ENCODE assay signal across 20 mouse cellular contexts in genomic region chr6:82987411-82987971, GRCm38 (mm10). TPM values are rescaled to one million over a fixed set of nuclear protein-coding genes. Genes with fewer than 3 reads are reported as not detected.
DNase-seq lines count a peak whose midpoint lies in the region; ATAC-seq lines count a peak whose summit lies in the region.
"Had no signal": no experiment of that assay in that cellular context is flagged by ENCODE, and none has a peak within 500 bp of the region (broad histone marks: within the 10 kb centered on the region; RNA-seq: fewer than 3 reads in every experiment).

No protein-coding gene starts in this region.

- DNase-seq in kidney, postnatal 4 days, result no peak
- peak; percentile 76 for DNase-seq in embryo, embryonic 11 days
- DNase-seq in mesoderm, embryonic 11.5 days (ENCODE audit: low read depth, low spot score), result peak; percentile 82
- no peak for DNase-seq in heart, postnatal 4 days
- DNase-seq: adrenal gland, postnatal 25 days; cerebellum, postnatal 10 days; gastrocnemius, adult 2 months; kidney, adult 9 months; layer of hippocampus, adult 9-11 months; lung, adult 18-20 months; lung, postnatal 4 days; right cerebral cortex, adult 18-20 months had no signal

- no peak overlapping the region for H3K4me3 ChIP-seq in kidney, embryonic 15.5 days (replicated peaks)
- H3K4me3 ChIP-seq in embryonic facial prominence, embryonic 15.5 days (replicated peaks), result no peak overlapping the region
- H3K4me3 ChIP-seq: gastrocnemius, adult 2 months; hindbrain, embryonic 10.5 days; midbrain, embryonic 15.5 days; neural tube, embryonic 12.5 days had no signal

- no peaks in the 10 kb centered on the region for H3K27me3 ChIP-seq in kidney, embryonic 15.5 days
- H3K27me3 ChIP-seq in embryonic facial prominence, embryonic 15.5 days, result no peaks in the 10 kb centered on the region
- H3K27me3 ChIP-seq: midbrain, embryonic 15.5 days; neural tube, embryonic 12.5 days had no signal

- no peaks in the 10 kb centered on the region for H3K9me3 ChIP-seq in kidney, embryonic 15.5 days (replicated peaks)
- H3K9me3 ChIP-seq in embryonic facial prominence, embryonic 15.5 days (replicated peaks), result no peaks in the 10 kb centered on the region
- H3K9me3 ChIP-seq: hindbrain, embryonic 10.5 days; midbrain, embryonic 15.5 days; neural tube, embryonic 12.5 days had no signal

- no peaks in the 10 kb centered on the region for H3K36me3 ChIP-seq in kidney, embryonic 15.5 days
- no peaks in the 10 kb centered on the region for H3K36me3 ChIP-seq in embryonic facial prominence, embryonic 15.5 days
- H3K36me3 ChIP-seq: hindbrain, embryonic 10.5 days; midbrain, embryonic 15.5 days; neural tube, embryonic 12.5 days had no signal

- peak overlapping the region; percentile 62; the same call in 1 of the 2 replicates for H3K27ac ChIP-seq in kidney, embryonic 15.5 days
- peak overlapping the region; percentile 48; the same call in 1 of the 2 replicates for H3K27ac ChIP-seq in embryonic facial prominence, embryonic 15.5 days (replicated peaks)
- H3K27ac ChIP-seq: gastrocnemius, adult 2 months; hindbrain, embryonic 10.5 days; midbrain, embryonic 15.5 days; neural tube, embryonic 12.5 days had no signal

- H3K4me2 ChIP-seq in kidney, embryonic 15.5 days, result 0 out of 2 replicates have a peak overlapping the region, but pooled peaks have one; percentile 16
- H3K4me2 ChIP-seq in embryonic facial prominence, embryonic 15.5 days (replicated peaks), result no peak overlapping the region
- H3K4me2 ChIP-seq: heart, embryonic 11.5 days; midbrain, embryonic 15.5 days; neural tube, embryonic 12.5 days had no signal

- peak; percentile 70 for ATAC-seq in kidney, embryonic 15.5 days (replicated peaks; ENCODE audit: low FRiP score)
- peak; percentile 51; the same call in 1 of the 2 replicates for ATAC-seq in embryonic facial prominence, embryonic 15.5 days (ENCODE audit: insufficient number of reproducible peaks, low FRiP score, low TSS enrichment, low read depth)
- no peak for ATAC-seq in CD4-positive, CD25-positive, alpha-beta regulatory T cell, adult 4 months
- ATAC-seq: midbrain, embryonic 15.5 days had no signal

- peaks cover 8% of the 10 kb centered on the region; the same call in 1 of the 2 replicates for H3K4me1 ChIP-seq in kidney, embryonic 15.5 days
- H3K4me1 ChIP-seq in embryonic facial prominence, embryonic 15.5 days, result 0 out of 2 replicates have a peak, but pooled peaks cover 5% of the 10 kb centered on the region
- H3K4me1 ChIP-seq: hindbrain, embryonic 10.5 days; midbrain, embryonic 15.5 days; neural tube, embryonic 12.5 days had no signal

- no peak overlapping the region for H3K9ac ChIP-seq in kidney, embryonic 15.5 days
- no peak overlapping the region for H3K9ac ChIP-seq in embryonic facial prominence, embryonic 15.5 days
- H3K9ac ChIP-seq: midbrain, embryonic 15.5 days; neural tube, embryonic 12.5 days had no signal

- WGBS in kidney, embryonic 15.5 days, result 11% methylated on average over 9 of the region's 9 CpGs
- WGBS in embryonic facial prominence, embryonic 15.5 days, result 7% methylated on average over 9 of the region's 9 CpGs

RNA-seq across cellular contexts. Expression of gene M1ap, which starts 40.8 kb away (rescaled TPM):
- 0.24 and 0.43 TPM in 2 replicates for polyA plus RNA-seq in kidney, embryonic 15.5 days (2015; fragmentation: Nextera tagmentation; extraction: Ambion mirVana)
- 0.25 and 0.27 TPM in 2 replicates for polyA plus RNA-seq in embryonic facial prominence, embryonic 15.5 days (2015; fragmentation: Nextera tagmentation; extraction: Ambion mirVana)
- 1 to 10 TPM in 1 of 2 experiments, under 1 TPM in 1; 0.94 to 1.4 TPM for polyA plus RNA-seq in CD4-positive, CD25-positive, alpha-beta regulatory T cell, adult 4 months (2017; shearing (Covaris generic))
- under 1 TPM; 0.52 to 0.81 TPM for total RNA-seq in heart, postnatal 4 days (2021)
- total RNA-seq: adrenal gland, postnatal 25 days; left cerebral cortex, postnatal 25 days had no signal
- polyA plus RNA-seq: neural tube, embryonic 12.5 days had no signal

RNA-seq across cellular contexts. Expression of gene Dok1, which starts 45.8 kb away (rescaled TPM):
- polyA plus RNA-seq in kidney, embryonic 15.5 days (2015; fragmentation: Nextera tagmentation; extraction: Ambion mirVana), result 13.7 and 14.7 TPM in 2 replicates
- 9.3 and 10.9 TPM in 2 replicates for polyA plus RNA-seq in embryonic facial prominence, embryonic 15.5 days (2015; fragmentation: Nextera tagmentation; extraction: Ambion mirVana)
- 100 to 1,000 TPM in 1 of 2 experiments, 10 to 100 TPM in 1; 31.8 to 115 TPM for polyA plus RNA-seq in CD4-positive, CD25-positive, alpha-beta regulatory T cell, adult 4 months (2017; shearing (Covaris generic))
- total RNA-seq in heart, postnatal 4 days (2021), result 1 to 10 TPM; 5.3 to 6.1 TPM

RNA-seq across cellular contexts. Expression of gene Loxl3, which starts 46.5 kb away (rescaled TPM):
- 18.0 and 21.6 TPM in 2 replicates for polyA plus RNA-seq in kidney, embryonic 15.5 days (2015; fragmentation: Nextera tagmentation; extraction: Ambion mirVana)
- polyA plus RNA-seq in embryonic facial prominence, embryonic 15.5 days (2015; fragmentation: Nextera tagmentation; extraction: Ambion mirVana), result 19.2 and 25.4 TPM in 2 replicates
- 1 to 10 TPM in 1 of 2 experiments, not detected in 1; 1.8 TPM for polyA plus RNA-seq in CD4-positive, CD25-positive, alpha-beta regulatory T cell, adult 4 months (2017; shearing (Covaris generic))
- total RNA-seq in heart, postnatal 4 days (2021), result 1 to 10 TPM; 4.7 to 6.0 TPM

RNA-seq across cellular contexts. Expression of gene Sema4f, which starts 47.9 kb away (rescaled TPM):
- polyA plus RNA-seq in kidney, embryonic 15.5 days (2015; fragmentation: Nextera tagmentation; extraction: Ambion mirVana), result 1.3 and 2.1 TPM in 2 replicates
- polyA plus RNA-seq in embryonic facial prominence, embryonic 15.5 days (2015; fragmentation: Nextera tagmentation; extraction: Ambion mirVana), result 2.3 TPM in 2 replicates
- polyA plus RNA-seq in CD4-positive, CD25-positive, alpha-beta regulatory T cell, adult 4 months (2017; shearing (Covaris generic)), result 1 to 10 TPM; 2.3 to 3.1 TPM
- total RNA-seq in heart, postnatal 4 days (2021), result under 1 TPM in 1 of 2 experiments, not detected in 1; 0.14 TPM

Comparison
In these comparisons a context has a peak if more than half of its experiments do, and no peak if none do; other contexts are left out.
1. DNase-seq: peak in embryo, embryonic 11 days (single experiment) and mesoderm, embryonic 11.5 days (single experiment); none in kidney, postnatal 4 days (0 of 2) and heart, postnatal 4 days (single experiment).